ENCODE assay signal across 15 mouse cellular contexts in the genomic region with DNA sequence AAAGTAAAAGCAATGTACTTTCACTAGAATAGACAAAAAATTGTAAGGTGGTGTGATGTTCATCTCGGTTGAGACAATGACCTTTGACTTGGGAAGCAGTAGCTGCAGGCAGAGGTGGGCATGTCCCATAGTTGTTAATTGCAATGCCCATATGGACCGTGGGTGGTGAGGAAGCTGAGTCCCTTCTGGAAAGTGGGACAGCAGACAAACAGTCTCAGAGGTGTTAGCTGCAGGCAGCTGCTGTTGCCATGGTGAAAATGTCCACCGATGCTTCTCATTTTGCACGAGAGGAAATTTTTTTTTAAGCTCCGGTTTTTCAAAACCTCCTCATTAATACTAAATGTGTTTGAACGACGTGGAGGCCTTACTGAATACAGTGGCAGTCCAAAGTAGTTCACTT. TPM values are rescaled to one million over a fixed set of nuclear protein-coding genes. Genes with fewer than 3 reads are reported as not detected.
DNase-seq lines count a peak whose midpoint lies in the region; ATAC-seq and TF ChIP-seq lines count a peak whose summit lies in the region.
"Had no signal": no experiment of that assay in that cellular context is flagged by ENCODE, and none has a peak within 500 bp of the region (broad histone marks: within the 10 kb centered on the region; RNA-seq: fewer than 3 reads in every experiment).

No protein-coding gene starts in this region.

- no peaks in the 10 kb centered on the region for H3K27me3 ChIP-seq in hindbrain, postnatal 0 days (ENCODE audit: insufficient read depth, low read length)
- H3K27me3 ChIP-seq in hindbrain, embryonic 10.5 days (ENCODE audit: insufficient read depth, poor library complexity, severe bottlenecking), result no peaks in the 10 kb centered on the region
- H3K27me3 ChIP-seq in hindbrain, embryonic 13.5 days, result no peaks in the 10 kb centered on the region
- H3K27me3 ChIP-seq: neural tube, embryonic 12.5 days had no signal

- H3K9ac ChIP-seq in hindbrain, postnatal 0 days (replicated peaks; ENCODE audit: low read length), result no peak overlapping the region
- H3K9ac ChIP-seq in hindbrain, embryonic 13.5 days, result no peak overlapping the region
- H3K9ac ChIP-seq: neural tube, embryonic 12.5 days had no signal

- H3K4me1 ChIP-seq in hindbrain, postnatal 0 days (ENCODE audit: insufficient read depth, low read length), result peaks cover 7% of the 10 kb centered on the region
- H3K4me1 ChIP-seq in hindbrain, embryonic 10.5 days (replicated peaks), result peaks cover 8% of the 10 kb centered on the region
- H3K4me1 ChIP-seq in hindbrain, embryonic 13.5 days (replicated peaks), result peaks cover 27% of the 10 kb centered on the region

- no peaks in the 10 kb centered on the region for H3K36me3 ChIP-seq in hindbrain, postnatal 0 days (ENCODE audit: insufficient read depth, low read length)
- H3K36me3 ChIP-seq in hindbrain, embryonic 10.5 days, result no peaks in the 10 kb centered on the region
- H3K36me3 ChIP-seq in hindbrain, embryonic 13.5 days, result 0 out of 2 replicates have a peak, but pooled peaks cover 5% of the 10 kb centered on the region
- H3K36me3 ChIP-seq: neural tube, embryonic 12.5 days had no signal

- H3K4me3 ChIP-seq in hindbrain, postnatal 0 days (ENCODE audit: low read length), result no peak overlapping the region
- H3K4me3 ChIP-seq in hindbrain, embryonic 10.5 days, result no peak overlapping the region
- no peak overlapping the region for H3K4me3 ChIP-seq in hindbrain, embryonic 13.5 days
- H3K4me3 ChIP-seq: neural tube, embryonic 12.5 days had no signal

- peaks cover 2% of the 10 kb centered on the region; the same call in 1 of the 2 replicates for H3K9me3 ChIP-seq in hindbrain, postnatal 0 days (ENCODE audit: low read length)
- H3K9me3 ChIP-seq in hindbrain, embryonic 10.5 days, result peaks cover 11% of the 10 kb centered on the region
- no peaks in the 10 kb centered on the region for H3K9me3 ChIP-seq in hindbrain, embryonic 13.5 days

- H3K4me2 ChIP-seq in hindbrain, postnatal 0 days (ENCODE audit: low read depth, low read length), result no peak overlapping the region
- H3K4me2 ChIP-seq in hindbrain, embryonic 13.5 days, result no peak overlapping the region
- H3K4me2 ChIP-seq: heart, embryonic 11.5 days; liver, embryonic 11.5 days; neural tube, embryonic 12.5 days had no signal

- peak; percentile 21 for DNase-seq in hindbrain, postnatal 0 days (ENCODE audit: low spot score)
- DNase-seq in hindbrain, embryonic 10.5 days (ENCODE audit: low spot score), result no peak
- peak; percentile 86 to 92 for DNase-seq in frontal cortex, adult 2 months (ENCODE audit: extremely low spot score in 1 of 2, low spot score in 1 of 2)
- peak; percentile 84 to 86 for DNase-seq in left cerebral cortex, adult 18-20 months (ENCODE audit: low spot score in 2 of 2)
- DNase-seq in retina, postnatal 1 day, result peak; percentile 67
- DNase-seq in thymus, postnatal 4 days, result no peak
- DNase-seq in urinary bladder, postnatal 25 days (ENCODE audit: low spot score), result no peak
- DNase-seq: cerebellum, adult 9-10 months; kidney, adult 18-20 months had no signal

- TF ChIP-seq CTCF in hindbrain, postnatal 0 days (IDR thresholded peaks at IDR 0.05; ENCODE audit: low read depth), result no peak

- 30% methylated on average over 7 of the region's 7 CpGs for WGBS in hindbrain, postnatal 0 days
- 81% methylated on average over 7 of the region's 7 CpGs for WGBS in hindbrain, embryonic 10.5 days
- WGBS in hindbrain, embryonic 13.5 days, result 49% methylated on average over 7 of the region's 7 CpGs

- no peak overlapping the region for H3K27ac ChIP-seq in hindbrain, postnatal 0 days
- no peak overlapping the region for H3K27ac ChIP-seq in hindbrain, embryonic 10.5 days
- H3K27ac ChIP-seq in hindbrain, embryonic 13.5 days, result no peak overlapping the region
- H3K27ac ChIP-seq: neural tube, embryonic 12.5 days had no signal

- ATAC-seq in hindbrain, postnatal 0 days, result no peak
- ATAC-seq in hindbrain, embryonic 13.5 days (ENCODE audit: low FRiP score), result no peak

RNA-seq across cellular contexts. Expression of a gene that starts 36.5 kb away (rescaled TPM):
- 23.4 and 108 TPM in 2 replicates for total RNA-seq in hindbrain, postnatal 0 days (2014; rRNA removed)
- 69.6 and 80.1 TPM in 2 replicates for polyA plus RNA-seq in hindbrain, postnatal 0 days (2015; fragmentation: Nextera tagmentation; extraction: Ambion mirVana)
- polyA plus RNA-seq in hindbrain, embryonic 10.5 days (2016; fragmentation: Nextera tagmentation; extraction: Ambion mirVana), result 18.2 and 48.1 TPM in 2 replicates
- polyA plus RNA-seq in frontal cortex, adult 2 months (2012; rRNA removed), result 120 and 124 TPM in 2 replicates
- 100 to 1,000 TPM; 521 to 526 TPM for total RNA-seq in left cerebral cortex, adult 18-20 months (2021)
- polyA plus RNA-seq in hindbrain, embryonic 13.5 days (2015; fragmentation: Nextera tagmentation; extraction: Ambion mirVana), result 88.8 and 101 TPM in 2 replicates
- total RNA-seq: hematopoietic stem cell, adult 5-6 weeks; MEL had no signal

Comparison
In these comparisons a context has a peak if more than half of its experiments do, and no peak if none do; other contexts are left out.
1. DNase-seq: peak in hindbrain, postnatal 0 days (single experiment), frontal cortex, adult 2 months (2 of 2), left cerebral cortex, adult 18-20 months (2 of 2) and retina, postnatal 1 day (single experiment); none in hindbrain, embryonic 10.5 days (single experiment), thymus, postnatal 4 days (single experiment) and urinary bladder, postnatal 25 days (single experiment).